Mouse (Mus musculus) lung, postnatal 14 days (tissue): ENCODE data around the gene Tufm.
A peak's percentile ranks its signal among the peaks of the same experiment; 100 is the strongest.

Experiments used
- DNase-seq: peaks from one replicate; pipeline ENCODE4 v3.0.0; 2021

Gene Tufm

DNA sequence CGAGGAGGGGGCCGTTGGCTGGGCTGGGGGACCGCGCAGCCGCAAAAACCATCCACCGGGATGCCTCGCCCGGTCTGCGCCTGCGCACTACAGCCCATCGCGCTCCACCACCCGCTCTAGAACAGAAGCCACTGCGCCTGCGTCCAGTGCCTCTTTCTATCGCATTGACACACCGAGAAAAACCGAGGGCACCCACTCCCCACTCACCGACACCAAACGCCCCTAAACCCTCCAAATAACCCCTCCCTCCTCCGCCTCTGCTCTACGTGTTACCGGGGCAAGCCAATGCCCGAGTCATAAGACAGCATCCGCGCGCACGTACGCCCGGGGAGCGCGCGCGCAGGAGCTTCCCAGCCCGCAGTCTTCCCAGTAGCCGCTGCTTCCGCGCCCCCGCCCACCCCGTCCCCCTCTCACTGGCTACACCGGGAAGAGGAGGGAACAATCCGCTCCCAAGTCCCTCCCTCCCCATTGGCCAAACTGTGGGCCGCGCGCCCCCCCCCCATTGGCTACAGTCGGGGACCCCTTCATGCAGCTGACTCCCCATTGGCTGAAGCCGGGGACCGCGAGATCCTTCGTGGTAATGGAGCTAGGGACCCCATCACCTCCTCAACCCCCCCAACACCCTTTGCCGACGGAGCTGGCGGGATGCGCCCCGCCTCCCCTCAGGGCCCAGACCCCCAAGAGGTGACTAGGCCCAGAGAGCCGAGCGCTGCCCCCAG is 15.0 kb downstream of the Tufm start:
- DNase-seq, result peak; percentile 94

DNA sequence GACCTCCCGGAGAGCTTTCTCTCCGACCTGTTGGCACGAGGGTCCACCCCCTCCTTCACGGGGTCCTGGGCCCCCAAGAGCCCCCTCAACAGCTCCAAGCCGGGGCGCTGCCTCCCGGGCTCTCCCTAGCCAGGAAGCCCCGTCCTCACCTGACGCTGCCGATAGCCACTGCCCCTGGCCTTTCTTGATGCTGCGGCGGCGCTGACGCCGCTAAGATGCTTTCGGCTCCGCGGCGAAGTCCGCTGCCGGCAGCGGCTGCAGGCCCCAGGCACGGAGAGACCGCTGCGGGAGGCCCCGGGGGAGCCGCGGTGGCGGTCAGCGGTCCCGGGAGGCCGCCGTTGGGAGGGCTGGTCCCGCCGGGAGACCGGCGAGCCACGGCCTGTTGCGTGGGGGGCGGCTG is 15.6 kb downstream of the Tufm start:
- DNase-seq, result no peak

DNA sequence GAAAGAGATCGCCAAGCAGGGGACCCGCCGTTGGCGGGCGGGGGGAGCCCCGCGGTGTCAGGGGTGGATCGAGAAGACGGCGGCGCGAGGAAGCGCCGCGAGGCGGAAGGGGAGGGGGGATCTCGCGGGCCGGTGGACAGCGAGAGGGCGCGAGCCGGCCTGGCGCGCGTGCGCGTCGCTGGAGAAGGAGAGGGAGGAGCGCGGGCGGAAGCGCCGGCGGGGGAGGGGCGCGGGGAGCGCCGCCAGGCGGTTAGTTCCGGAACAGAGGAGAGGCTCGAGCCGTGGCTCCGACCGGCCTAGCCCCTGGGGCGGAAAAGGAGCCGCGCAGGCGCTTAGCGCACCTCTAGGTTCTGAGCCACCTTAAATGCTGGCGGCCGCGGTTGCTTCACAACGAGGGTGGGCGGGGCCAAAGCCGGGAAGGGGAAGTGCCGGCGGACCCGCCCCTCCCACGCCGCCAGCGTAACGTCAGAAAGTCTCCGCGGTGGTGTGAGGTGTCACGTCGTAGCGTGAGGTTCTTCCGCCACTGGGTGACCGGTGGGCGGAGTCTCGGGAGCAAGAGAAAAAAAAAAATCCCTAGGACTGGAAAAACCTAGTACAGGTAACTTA is 16.2 kb downstream of the Tufm start, which contains the start of gene Atxn2l:
Atxn2l (minus strand) TSS at position 165 of the 606 bp plus-strand sequence.
- DNase-seq, result peak; percentile 99

DNA sequence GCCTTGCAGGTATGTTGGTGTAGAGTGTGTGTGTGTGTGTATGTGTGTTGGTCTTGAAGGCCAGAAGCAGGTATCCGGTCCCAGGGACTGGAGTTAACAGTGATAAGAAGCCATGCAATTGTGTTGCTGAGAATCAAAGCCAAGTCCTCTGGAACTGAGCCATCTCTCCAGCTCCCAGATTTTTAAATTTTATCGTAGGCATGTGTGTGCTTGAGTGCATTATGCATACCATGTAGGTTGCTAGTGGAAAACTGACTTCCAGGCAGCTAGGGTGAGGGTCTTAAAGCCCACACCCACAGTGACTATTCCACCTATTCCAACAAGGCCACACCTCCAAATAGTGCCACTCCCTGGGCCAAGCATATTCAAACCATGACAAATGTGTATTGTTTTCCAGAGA is 17.8 kb downstream of the Tufm start:
- no peak for DNase-seq

DNA sequence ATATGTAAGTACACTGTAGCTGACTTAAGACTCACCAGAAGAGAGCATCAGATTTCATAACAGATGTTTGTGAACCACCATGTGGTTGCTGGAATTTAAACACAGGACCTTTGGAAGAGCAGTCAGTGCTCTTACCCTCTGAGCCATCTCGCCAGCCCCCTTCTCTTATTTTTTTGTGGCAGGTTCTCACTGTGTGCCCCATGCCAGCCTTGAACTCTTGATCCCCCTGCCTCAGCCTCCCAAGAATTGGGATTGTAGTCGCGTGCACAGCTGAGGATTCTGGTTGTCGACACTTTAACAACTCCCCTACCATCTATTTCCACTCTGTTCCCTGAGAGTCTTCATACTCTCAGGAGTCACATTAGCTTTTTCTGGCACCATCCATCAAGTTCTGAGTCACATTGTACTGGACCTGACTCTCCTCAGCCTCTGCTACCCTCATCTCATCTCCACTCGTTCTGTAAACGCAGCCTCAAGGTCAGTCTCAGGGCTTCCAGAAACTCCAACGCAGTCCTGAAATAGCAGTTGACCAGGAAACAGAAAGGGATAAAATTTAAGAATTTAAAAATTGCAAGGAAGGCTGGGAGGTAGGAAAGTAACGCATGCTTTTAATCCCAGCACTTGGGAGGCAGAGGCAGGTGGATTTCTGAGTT is 20.1 kb downstream of the Tufm start:
- DNase-seq, result no peak

DNA sequence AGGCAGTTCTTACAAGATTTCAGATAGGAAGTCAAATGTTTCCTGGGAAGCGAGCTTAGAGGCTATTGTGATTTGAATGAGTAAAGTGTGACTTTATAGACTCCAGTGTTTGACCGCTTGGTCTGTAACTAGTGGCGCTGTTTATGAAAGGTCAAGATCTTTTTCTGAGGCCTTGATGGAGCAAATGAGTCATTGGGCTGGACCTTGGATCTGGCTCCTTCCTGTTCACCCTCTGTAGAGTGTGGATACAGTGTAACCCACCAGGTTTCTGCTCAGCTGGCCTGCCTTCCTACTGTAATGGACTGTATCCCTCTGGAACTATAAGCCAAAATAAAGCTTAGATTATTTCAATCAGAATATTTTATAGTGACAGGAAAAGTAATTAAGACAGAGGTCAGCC is 24.1 kb downstream of the Tufm start:
- DNase-seq, result no peak

DNA sequence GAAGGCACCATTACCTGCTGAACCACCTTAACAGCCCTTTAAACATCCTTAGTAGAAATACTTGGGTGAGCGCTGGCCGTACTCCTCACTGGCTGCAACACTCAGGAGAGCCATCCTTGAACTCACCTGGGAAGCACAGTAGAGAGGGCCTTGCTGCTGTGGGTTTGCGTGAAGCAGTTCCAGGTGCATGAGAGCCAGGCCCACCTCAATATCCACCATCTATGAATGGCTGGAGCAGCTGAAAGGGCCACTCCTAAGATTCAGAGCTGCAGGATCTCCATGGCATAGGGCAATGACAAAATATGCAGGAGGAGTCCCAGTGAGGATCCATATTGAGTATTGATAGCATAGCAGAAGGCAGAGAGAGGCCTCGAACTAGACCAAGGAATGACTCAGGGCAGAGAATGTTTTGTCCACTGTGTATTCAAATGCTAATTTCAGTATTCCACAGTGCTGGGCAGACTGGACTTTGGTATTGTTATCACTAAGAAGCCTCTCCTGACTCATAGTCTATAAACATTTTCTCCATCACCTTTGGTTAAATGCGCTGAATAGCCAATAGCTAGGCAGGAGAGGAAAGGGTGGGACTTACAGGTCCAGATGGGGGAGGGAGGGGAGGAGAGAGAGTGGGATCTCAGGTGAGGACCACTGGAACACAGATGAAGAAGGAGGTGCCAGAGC is 31.2 kb downstream of the Tufm start:
- no peak for DNase-seq

DNA sequence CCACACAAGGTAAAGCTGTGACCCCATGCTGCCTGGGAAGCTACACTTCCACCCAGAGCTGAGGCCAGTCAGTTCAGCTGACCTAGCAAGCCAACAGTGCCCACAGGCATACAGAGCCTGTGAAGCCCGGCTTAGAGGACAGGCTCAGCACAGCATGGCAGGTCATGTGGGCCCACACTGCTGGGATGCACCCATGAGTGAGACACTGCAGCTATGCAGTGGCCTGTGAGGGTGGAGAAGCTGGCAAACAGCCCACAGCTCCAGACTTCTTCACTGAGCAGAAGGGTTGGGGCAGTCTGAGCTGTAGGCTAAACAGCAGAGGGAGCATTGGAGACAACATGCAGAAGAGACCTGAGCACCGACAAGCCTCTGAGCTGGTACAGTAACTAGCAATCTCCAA is 32.4 kb downstream of the Tufm start:
- peak; percentile 46 for DNase-seq

DNA sequence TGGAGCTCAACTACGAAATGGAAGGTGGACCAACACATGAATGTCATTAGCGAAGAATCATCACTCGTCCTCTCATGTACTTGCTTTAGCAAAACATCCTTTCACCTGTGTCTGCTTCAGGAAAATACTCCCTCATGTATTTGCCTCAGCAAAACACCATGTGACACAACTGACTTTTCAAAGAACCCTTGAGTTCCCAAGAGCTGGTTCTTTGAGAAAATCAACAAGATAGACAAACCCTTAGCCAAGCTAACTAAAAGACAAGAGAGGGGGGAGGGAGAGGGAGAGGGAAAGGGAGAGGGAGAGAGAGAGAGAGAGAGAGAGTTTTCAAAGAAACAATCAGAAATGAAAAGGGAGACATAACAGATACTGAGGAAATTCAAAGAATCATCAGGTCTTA is 36.2 kb downstream of the Tufm start:
- DNase-seq, result no peak

DNA sequence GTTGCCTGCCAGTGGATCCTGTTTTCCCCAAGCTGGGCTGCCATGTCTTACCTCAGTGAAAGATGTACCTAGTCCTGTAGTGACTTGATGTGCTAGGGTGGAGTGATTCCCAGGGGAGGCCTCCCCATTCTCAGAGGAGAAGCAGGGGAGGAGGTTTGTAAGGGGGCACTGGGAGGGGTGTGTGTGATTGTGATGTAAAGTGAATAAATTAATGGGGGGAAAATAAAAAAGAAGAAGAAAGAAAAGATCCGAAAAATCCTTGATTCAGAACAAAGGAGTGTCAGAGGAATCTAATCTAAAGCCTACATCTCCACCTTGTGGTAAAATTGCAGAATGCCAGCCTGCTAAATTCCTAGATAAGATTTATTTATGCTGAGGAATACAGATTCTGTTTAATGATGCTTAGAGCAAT is 41.0 kb downstream of the Tufm start:
- peak; percentile 23 for DNase-seq

DNA sequence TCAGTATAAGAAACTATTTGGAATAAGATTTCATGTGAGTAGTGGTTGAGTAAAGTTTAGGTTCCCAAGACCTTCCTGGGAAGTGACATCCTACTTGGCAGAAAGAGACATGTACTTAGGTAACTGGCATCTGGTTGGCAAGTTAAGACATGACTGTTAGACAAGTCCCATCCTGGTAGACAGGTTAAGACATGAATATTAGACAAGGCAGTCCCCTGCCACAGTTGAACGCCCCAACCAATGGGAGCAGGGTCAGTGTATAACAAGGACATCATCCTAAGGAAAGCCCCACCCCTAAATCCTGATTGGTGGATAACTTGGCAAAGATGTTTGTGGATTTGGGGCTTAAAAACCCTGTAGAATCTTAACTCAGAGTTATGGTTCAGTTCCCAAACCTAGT is 46.3 kb downstream of the Tufm start:
- no peak for DNase-seq

DNA sequence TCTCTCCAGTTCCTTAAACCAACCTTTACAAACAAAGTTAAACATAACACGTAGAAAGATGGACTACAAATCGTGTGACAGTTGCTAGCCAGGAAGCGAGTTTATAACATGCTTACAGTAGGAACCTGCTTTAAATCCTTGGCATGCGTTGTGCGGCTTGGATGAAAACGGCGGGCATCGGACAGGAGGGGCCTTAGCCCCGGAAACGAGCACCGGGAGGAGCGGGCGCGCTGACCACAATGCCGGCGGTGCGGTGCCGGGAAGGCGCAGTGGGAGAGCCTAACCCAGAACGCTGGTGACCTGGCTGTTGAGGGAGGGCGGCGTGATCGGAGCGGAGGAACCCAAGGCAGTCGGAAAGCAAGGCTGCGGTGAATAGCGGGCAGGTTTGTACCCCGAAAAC is 48.6 kb downstream of the Tufm start:
- DNase-seq, result no peak

DNA sequence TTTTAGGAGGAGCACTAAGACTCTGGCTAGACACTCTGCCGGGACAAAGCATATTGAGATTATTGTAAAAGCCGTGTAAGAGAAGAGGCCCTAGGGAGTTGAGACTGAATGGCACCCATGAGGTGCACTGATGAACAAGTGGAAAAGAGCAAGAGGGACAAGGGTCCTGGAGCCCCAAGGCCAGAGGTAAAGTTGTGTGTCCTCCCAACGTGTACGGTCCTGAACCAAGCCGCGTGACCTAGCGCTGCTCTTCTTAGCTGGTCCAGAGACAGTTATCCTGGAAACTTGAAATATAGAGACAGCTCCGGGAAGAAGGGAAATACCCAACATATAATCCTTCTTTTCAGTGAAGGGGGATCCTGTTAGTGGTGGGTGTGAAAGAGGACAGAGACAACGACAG is 49.3 kb downstream of the Tufm start:
- no peak for DNase-seq

DNA sequence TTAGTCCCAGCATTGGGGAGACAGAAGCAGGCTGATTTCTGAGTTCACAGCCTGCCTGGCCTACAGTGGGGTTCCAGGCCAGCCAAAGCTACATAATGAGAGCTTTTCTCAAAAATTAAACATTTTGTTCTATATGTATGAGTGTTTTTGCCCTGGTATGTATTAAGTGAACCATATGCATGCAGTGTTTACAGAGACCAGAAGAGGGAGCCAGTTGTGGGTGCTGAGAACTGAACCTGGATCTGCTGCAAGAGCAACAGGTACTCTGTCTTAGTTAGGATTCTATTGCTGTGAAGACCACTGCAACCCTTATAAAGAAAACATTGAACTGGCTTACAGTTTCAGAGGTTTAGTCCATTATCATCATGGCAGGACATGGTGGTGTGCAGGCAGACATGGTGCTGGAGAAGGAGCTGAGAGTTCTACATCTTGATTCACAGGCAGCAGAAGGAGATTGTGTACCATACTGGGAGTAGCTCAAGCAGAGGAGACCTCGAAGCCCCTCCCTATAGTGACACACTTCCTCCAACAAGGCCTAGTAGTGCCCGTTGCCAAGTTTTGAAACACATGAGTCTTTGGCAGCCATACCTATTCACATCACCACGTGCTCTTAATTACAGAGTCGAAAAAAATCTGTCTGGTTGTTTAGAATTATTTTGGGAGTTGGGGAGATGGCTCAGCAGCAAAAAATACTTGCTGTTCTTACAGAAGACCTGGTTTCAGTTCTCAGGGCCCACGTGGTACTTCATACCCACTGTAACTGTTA is 50.8 kb downstream of the Tufm start:
- DNase-seq, result no peak
